Mouse (Mus musculus): ENCODE results near the gene Slx4ip. TPM values are rescaled to one million over a fixed set of nuclear protein-coding genes. Genes with fewer than 3 reads are reported as not detected.
"Not testable (repeated sequence)": the region's sequence is repeated elsewhere in the genome, so short reads cannot be mapped to it uniquely, and the experiment has no call there.

Gene Slx4ip
- 2.7 and 2.8 TPM in 2 replicates for polyA plus RNA-seq (2015; fragmentation: Nextera tagmentation; extraction: Ambion mirVana)

- H3K36me3 ChIP-seq, result no peaks in the 10 kb centered on the region
- under 1% methylated on average over 49 of the region's 49 CpGs for WGBS (ENCODE audit: insufficient replicate concordance)
- no peaks in the 10 kb centered on the region for H3K27me3 ChIP-seq
- H3K4me2 ChIP-seq, result peak within 1 kb of the TSS; percentile 70
- peaks cover 30% of the 10 kb centered on the region for H3K4me1 ChIP-seq (replicated peaks)
- ATAC-seq (ENCODE audit: low read depth) (peak; percentile 92), DNase-seq (peak; percentile 99)
- H3K27ac ChIP-seq, result peak within 1 kb of the TSS; percentile 89
- no peaks in the 10 kb centered on the region for H3K9me3 ChIP-seq (replicated peaks)
- peak within 1 kb of the TSS; percentile 79 for H3K4me3 ChIP-seq (replicated peaks)
- peak within 1 kb of the TSS; percentile 84 for H3K9ac ChIP-seq
These were observed at the start of gene Slx4ip, which contains the start of the genes AL731706.1 and Mkks for GRCm38 (mm10) chr2:136891068-136891950. TSS of gene Slx4ip (plus strand) at chr2:136891218. TSS of gene AL731706.1 (minus strand) at chr2:136891389. TSS of gene Mkks (minus strand) at chr2:136891389.

- no peaks in the 10 kb centered on the region for H3K9me3 ChIP-seq (replicated peaks)
- DNase-seq (no peak), ATAC-seq (ENCODE audit: low read depth) (no peak)
- H3K27me3 ChIP-seq, result no peaks in the 10 kb centered on the region
- WGBS (ENCODE audit: insufficient replicate concordance), result 45% methylated on average over 3 of the region's 3 CpGs
- no peaks in the 10 kb centered on the region for H3K36me3 ChIP-seq
- H3K4me2 ChIP-seq, result no peak overlapping the region
- H3K27ac ChIP-seq, result no peak overlapping the region
- no peak overlapping the region for H3K9ac ChIP-seq
- no peak overlapping the region for H3K4me3 ChIP-seq (replicated peaks)
- H3K4me1 ChIP-seq (replicated peaks), result no peaks in the 10 kb centered on the region
These were observed 40.7 kb upstream of the Slx4ip start for GRCm38 (mm10) chr2:136850366-136850765.

- Histone ChIP-seq H3K36me3 (no peaks in the 10 kb centered on the region), H3K4me3 (replicated peaks) (no peak overlapping the region), H3K9me3 (replicated peaks) (no peaks in the 10 kb centered on the region), H3K27me3 (no peaks in the 10 kb centered on the region), H3K9ac (no peak overlapping the region), H3K4me1 (replicated peaks) (no peaks in the 10 kb centered on the region), H3K27ac (no peak overlapping the region), H3K4me2 (no peak overlapping the region)
- ATAC-seq (ENCODE audit: low read depth) (no peak), DNase-seq (no peak)
- WGBS (ENCODE audit: insufficient replicate concordance), result 43% methylated on average over 5 of the region's 5 CpGs
These were observed 36.3 kb upstream of the Slx4ip start for GRCm38 (mm10) chr2:136854543-136855388.

DNA sequence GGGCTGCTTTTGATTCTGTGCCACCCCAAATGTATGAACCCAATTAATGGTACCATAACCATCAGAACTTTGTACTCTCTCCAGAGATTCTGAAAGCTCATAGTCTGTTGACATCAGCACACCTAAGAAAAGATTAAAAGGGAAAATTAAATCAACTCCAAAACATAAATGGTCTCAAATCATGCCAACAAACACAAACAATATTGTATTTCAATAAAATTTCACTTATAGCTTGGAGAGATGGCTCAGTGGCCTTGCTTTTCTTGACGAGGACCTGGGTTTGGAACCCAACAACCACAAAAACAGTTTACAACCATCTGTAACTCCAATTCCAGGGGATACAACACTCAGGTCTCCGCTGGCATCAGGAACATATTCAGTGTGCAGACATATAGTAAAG, 5.4 kb upstream of the Slx4ip start, which contains the start of gene AL731706.2:
Gene AL731706.2, minus strand, starts transcription at position 101 of the 400 bp plus-strand sequence.
- Histone ChIP-seq H3K4me3 (replicated peaks) (no peak within 1 kb of the TSS), H3K27ac (no peak within 1 kb of the TSS), H3K4me1 (replicated peaks) (peaks cover 11% of the 10 kb centered on the region), H3K9me3 (replicated peaks) (no peaks in the 10 kb centered on the region), H3K27me3 (no peaks in the 10 kb centered on the region), H3K9ac (no peak within 1 kb of the TSS), H3K36me3 (peaks cover 34% of the 10 kb centered on the region), H3K4me2 (no peak within 1 kb of the TSS)
- WGBS (ENCODE audit: insufficient replicate concordance), result 81% methylated on average over 2 of the region's 2 CpGs
- no peak for DNase-seq
- ATAC-seq (ENCODE audit: low read depth), result no peak

- Histone ChIP-seq H3K27ac (no peak overlapping the region), H3K4me3 (replicated peaks) (no peak overlapping the region), H3K4me2 (no peak overlapping the region), H3K4me1 (replicated peaks) (peaks cover 13% of the 10 kb centered on the region), H3K9ac (no peak overlapping the region), H3K27me3 (no peaks in the 10 kb centered on the region), H3K36me3 (peaks cover 24% of the 10 kb centered on the region), H3K9me3 (replicated peaks) (no peaks in the 10 kb centered on the region)
- ATAC-seq (ENCODE audit: low read depth) (no peak), DNase-seq (no peak)
- 60% methylated on average over 4 of the region's 4 CpGs for WGBS (ENCODE audit: insufficient replicate concordance)
These were observed 4.2 kb upstream of the Slx4ip start for GRCm38 (mm10) chr2:136886846-136887245.

GRCm38 (mm10) chr2:136890716-136891067, 326 bp upstream of the Slx4ip start:
- not testable (repeated sequence) for DNase-seq; H3K27me3 ChIP-seq; H3K36me3 ChIP-seq; H3K9me3 ChIP-seq (replicated peaks)
- 3% methylated on average over 15 of the region's 15 CpGs for WGBS (ENCODE audit: insufficient replicate concordance)
- Histone ChIP-seq H3K9ac (peak overlapping the region; percentile 84), H3K4me1 (replicated peaks) (peaks cover 25% of the 10 kb centered on the region), H3K27ac (peak overlapping the region; percentile 89), H3K4me2 (peak overlapping the region; percentile 70), H3K4me3 (replicated peaks) (peak overlapping the region; percentile 79)
- peak; percentile 72 for ATAC-seq (ENCODE audit: low read depth)

GRCm38 (mm10) chr2:136891951-136892371, 943 bp downstream of the Slx4ip start:
- H3K4me2 ChIP-seq, result peak overlapping the region; percentile 59
- peak; percentile 72 for ATAC-seq (ENCODE audit: low read depth)
- no peaks in the 10 kb centered on the region for H3K36me3 ChIP-seq

GRCm38 (mm10) chr2:136894494-136894893, 3.5 kb downstream of the Slx4ip start:
- Histone ChIP-seq H3K36me3 (no peaks in the 10 kb centered on the region), H3K4me3 (replicated peaks) (no peak overlapping the region), H3K4me2 (no peak overlapping the region), H3K4me1 (replicated peaks) (peaks cover 29% of the 10 kb centered on the region), H3K27me3 (no peaks in the 10 kb centered on the region), H3K9me3 (replicated peaks) (no peaks in the 10 kb centered on the region), H3K27ac (no peak overlapping the region), H3K9ac (no peak overlapping the region; the same call in 1 of the 2 replicates)
- ATAC-seq (ENCODE audit: low read depth) (no peak), DNase-seq (no peak)
- WGBS (ENCODE audit: insufficient replicate concordance), result 50% methylated on average over 2 of the region's 2 CpGs

More at GRCm38 (mm10) chr2:136891951-136892371, 943 bp downstream of the Slx4ip start:
- peak; percentile 91 for DNase-seq
- Histone ChIP-seq H3K27me3 (no peaks in the 10 kb centered on the region), H3K9ac (peak overlapping the region; percentile 75), H3K27ac (peak overlapping the region; percentile 83), H3K4me3 (replicated peaks) (peak overlapping the region; percentile 79), H3K9me3 (replicated peaks) (no peaks in the 10 kb centered on the region), H3K4me1 (replicated peaks) (peaks cover 32% of the 10 kb centered on the region)
- under 1% methylated on average over 23 of the region's 23 CpGs for WGBS (ENCODE audit: insufficient replicate concordance)

- no peak overlapping the region for H3K4me2 ChIP-seq
- no peaks in the 10 kb centered on the region for H3K9me3 ChIP-seq (replicated peaks)
- 68% methylated on average over 2 of the region's 2 CpGs for WGBS (ENCODE audit: insufficient replicate concordance)
- no peaks in the 10 kb centered on the region for H3K36me3 ChIP-seq
- H3K27me3 ChIP-seq, result no peaks in the 10 kb centered on the region
- ATAC-seq (ENCODE audit: low read depth), result no peak
- H3K9ac ChIP-seq, result no peak overlapping the region
- H3K4me1 ChIP-seq (replicated peaks), result peaks cover 19% of the 10 kb centered on the region
- no peak overlapping the region for H3K4me3 ChIP-seq (replicated peaks)
- DNase-seq, result no peak
- H3K27ac ChIP-seq, result no peak overlapping the region
These were observed 5.1 kb downstream of the Slx4ip start for GRCm38 (mm10) chr2:136896131-136896530.

DNA sequence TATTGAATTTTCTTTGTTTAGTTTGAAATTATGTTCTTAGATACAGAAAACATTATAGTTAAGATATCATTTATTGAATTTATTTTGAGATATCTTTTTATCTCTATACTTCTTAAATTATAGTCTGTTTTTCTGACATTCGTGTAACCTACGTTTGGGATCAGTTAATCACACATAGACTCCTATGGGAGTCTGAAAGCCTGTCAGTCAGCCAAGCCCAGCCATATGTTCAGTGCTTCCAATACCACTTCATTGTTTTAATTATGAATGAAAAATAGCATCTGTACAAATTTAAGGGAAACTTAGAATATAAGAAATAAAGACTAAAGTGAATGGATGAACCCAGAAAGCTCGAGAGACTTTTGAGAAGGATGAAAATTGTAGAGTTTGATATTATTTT, 17.6 kb downstream of the Slx4ip start:
- Histone ChIP-seq H3K27me3 (no peaks in the 10 kb centered on the region), H3K9me3 (replicated peaks) (no peaks in the 10 kb centered on the region), H3K4me2 (no peak overlapping the region), H3K9ac (no peak overlapping the region), H3K27ac (no peak overlapping the region), H3K4me3 (replicated peaks) (no peak overlapping the region), H3K36me3 (peaks cover 12% of the 10 kb centered on the region), H3K4me1 (replicated peaks) (peaks cover 9% of the 10 kb centered on the region)
- 76% methylated on average over 3 of the region's 3 CpGs for WGBS (ENCODE audit: insufficient replicate concordance)
- no peak for DNase-seq
- ATAC-seq (ENCODE audit: low read depth), result no peak

- Histone ChIP-seq H3K27me3 (no peaks in the 10 kb centered on the region), H3K4me3 (replicated peaks) (no peak overlapping the region), H3K4me1 (replicated peaks) (peaks cover 9% of the 10 kb centered on the region), H3K27ac (no peak overlapping the region), H3K36me3 (peaks cover 12% of the 10 kb centered on the region), H3K9ac (no peak overlapping the region), H3K9me3 (replicated peaks) (no peaks in the 10 kb centered on the region), H3K4me2 (no peak overlapping the region)
- DNase-seq, result no peak
- peak; percentile 79 for ATAC-seq (ENCODE audit: low read depth)
- WGBS (ENCODE audit: insufficient replicate concordance), result 44% methylated on average over 2 of the region's 2 CpGs
These were observed 18.3 kb downstream of the Slx4ip start for GRCm38 (mm10) chr2:136909298-136909697.
